Mouse (Mus musculus): Measurements from ENCODE around the gene Ackr2. TPM values are rescaled to one million over a fixed set of nuclear protein-coding genes. Genes with fewer than 3 reads are reported as not detected.

Ackr2 gene
- polyA plus RNA-seq, 1 experiment from 2014 or later = 2.2 TPM

DNA sequence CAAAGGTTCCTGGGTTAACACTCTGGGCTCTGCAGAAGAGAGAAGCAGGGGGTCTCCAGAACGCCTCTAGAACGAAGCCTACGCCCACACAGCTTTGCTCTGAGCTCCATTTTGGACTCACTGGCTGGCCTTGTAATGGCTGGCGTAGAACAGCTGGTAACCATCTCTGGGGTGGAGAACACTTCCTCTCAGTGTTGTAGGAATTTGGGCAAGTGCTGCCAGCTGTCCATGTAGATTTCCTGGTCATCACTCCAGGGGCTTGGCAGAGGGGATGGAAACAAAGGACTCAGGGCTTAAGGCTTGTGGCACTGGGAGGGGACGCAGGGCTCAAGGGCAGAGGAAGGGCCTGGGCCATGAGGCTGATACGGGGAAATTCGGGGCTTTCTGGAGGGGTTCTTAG, 3.7 kb upstream of the Ackr2 start:
- Histone ChIP-seq H3K27ac (no peak overlapping the region), H3K4me1 (replicated peaks) (no peaks in the 10 kb centered on the region), H3K36me3 (no peaks in the 10 kb centered on the region), H3K9me3 (no peaks in the 10 kb centered on the region), H3K4me3 (replicated peaks) (no peak overlapping the region), H3K4me2 (replicated peaks) (no peak overlapping the region), H3K9ac (replicated peaks) (no peak overlapping the region), H3K27me3 (no peaks in the 10 kb centered on the region)
- ATAC-seq = no peak
- WGBS = 73% methylated on average over 7 of the region's 7 CpGs

- Histone ChIP-seq H3K9me3 (no peaks in the 10 kb centered on the region), H3K36me3 (no peaks in the 10 kb centered on the region), H3K4me1 (replicated peaks) (no peaks in the 10 kb centered on the region), H3K27me3 (no peaks in the 10 kb centered on the region), H3K4me2 (replicated peaks) (no peak overlapping the region), H3K9ac (replicated peaks) (no peak overlapping the region), H3K4me3 (replicated peaks) (no peak overlapping the region), H3K27ac (no peak overlapping the region)
- WGBS = 81% methylated on average over 7 of the region's 7 CpGs
- no peak for ATAC-seq
Observed at GRCm38 (mm10) chr9:121895392-121895993, 2.7 kb upstream of the Ackr2 start.

DNA sequence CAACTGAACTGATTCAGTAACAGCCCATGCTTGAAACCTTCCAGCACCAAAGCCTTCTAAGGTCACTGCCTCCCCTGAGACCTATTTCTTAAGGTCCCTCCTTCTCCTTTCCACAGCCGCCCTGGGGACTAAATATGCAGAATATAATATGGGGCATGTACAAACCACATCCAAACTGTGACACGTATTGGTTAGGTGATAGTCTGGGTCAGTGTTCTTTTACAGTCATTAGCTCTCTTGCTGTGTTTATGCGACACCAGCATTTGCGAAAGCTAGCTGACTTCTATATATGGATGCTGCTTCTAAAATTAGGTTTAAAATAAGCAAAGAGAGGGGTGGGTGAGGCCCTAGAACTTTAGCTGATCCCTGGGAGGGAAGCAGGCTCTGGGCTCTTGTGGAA, 1.3 kb upstream of the Ackr2 start:
- WGBS = 94% methylated on average over 4 of the region's 4 CpGs
- Histone ChIP-seq H3K4me2 (replicated peaks) (no peak overlapping the region), H3K36me3 (no peaks in the 10 kb centered on the region), H3K27ac (no peak overlapping the region), H3K9ac (replicated peaks) (no peak overlapping the region), H3K4me3 (replicated peaks) (no peak overlapping the region), H3K4me1 (replicated peaks) (no peaks in the 10 kb centered on the region), H3K27me3 (no peaks in the 10 kb centered on the region), H3K9me3 (no peaks in the 10 kb centered on the region)
- ATAC-seq = no peak

DNA sequence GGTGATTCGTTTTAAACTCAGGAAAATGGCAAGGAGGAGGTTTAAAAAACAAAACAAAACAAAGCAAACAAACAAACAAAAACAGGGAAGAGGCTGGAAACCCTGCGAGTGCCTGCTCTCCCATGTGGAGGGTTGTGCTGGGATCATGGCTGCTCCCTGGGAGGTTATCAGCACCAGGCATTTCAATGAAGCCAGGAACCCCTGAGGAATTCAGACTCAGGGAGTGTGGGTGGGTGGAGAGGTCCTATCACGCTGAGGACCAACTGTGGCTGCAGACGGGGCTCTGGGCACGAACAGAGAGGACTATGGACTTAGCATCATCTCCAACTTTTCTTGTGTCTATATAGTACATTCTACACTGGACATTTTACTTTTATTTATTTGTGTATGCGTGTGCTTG, 1.2 kb downstream of the Ackr2 start:
- no peaks in the 10 kb centered on the region for H3K36me3 ChIP-seq
- H3K4me3 ChIP-seq (replicated peaks) = no peak overlapping the region
- H3K4me2 ChIP-seq (replicated peaks) = no peak overlapping the region
- no peak for ATAC-seq
- H3K4me1 ChIP-seq (replicated peaks) = no peaks in the 10 kb centered on the region
- no peaks in the 10 kb centered on the region for H3K9me3 ChIP-seq
- H3K9ac ChIP-seq (replicated peaks) = no peak overlapping the region
- H3K27me3 ChIP-seq = no peaks in the 10 kb centered on the region
- no peak overlapping the region for H3K27ac ChIP-seq
- WGBS = 73% methylated on average over 6 of the region's 6 CpGs

- H3K4me1 ChIP-seq (replicated peaks) = no peaks in the 10 kb centered on the region
- no peak overlapping the region for H3K9ac ChIP-seq (replicated peaks)
- 88% methylated on average over 5 of the region's 5 CpGs for whole genome bisulfite sequencing
- no peak overlapping the region for H3K27ac ChIP-seq
- no peaks in the 10 kb centered on the region for H3K36me3 ChIP-seq
- ATAC-seq = no peak
- no peak overlapping the region for H3K4me2 ChIP-seq (replicated peaks)
- H3K4me3 ChIP-seq (replicated peaks) = no peak overlapping the region
- no peaks in the 10 kb centered on the region for H3K27me3 ChIP-seq
- H3K9me3 ChIP-seq = no peaks in the 10 kb centered on the region
Observed at GRCm38 (mm10) chr9:121900282-121900855, 2.2 kb downstream of the Ackr2 start.

DNA sequence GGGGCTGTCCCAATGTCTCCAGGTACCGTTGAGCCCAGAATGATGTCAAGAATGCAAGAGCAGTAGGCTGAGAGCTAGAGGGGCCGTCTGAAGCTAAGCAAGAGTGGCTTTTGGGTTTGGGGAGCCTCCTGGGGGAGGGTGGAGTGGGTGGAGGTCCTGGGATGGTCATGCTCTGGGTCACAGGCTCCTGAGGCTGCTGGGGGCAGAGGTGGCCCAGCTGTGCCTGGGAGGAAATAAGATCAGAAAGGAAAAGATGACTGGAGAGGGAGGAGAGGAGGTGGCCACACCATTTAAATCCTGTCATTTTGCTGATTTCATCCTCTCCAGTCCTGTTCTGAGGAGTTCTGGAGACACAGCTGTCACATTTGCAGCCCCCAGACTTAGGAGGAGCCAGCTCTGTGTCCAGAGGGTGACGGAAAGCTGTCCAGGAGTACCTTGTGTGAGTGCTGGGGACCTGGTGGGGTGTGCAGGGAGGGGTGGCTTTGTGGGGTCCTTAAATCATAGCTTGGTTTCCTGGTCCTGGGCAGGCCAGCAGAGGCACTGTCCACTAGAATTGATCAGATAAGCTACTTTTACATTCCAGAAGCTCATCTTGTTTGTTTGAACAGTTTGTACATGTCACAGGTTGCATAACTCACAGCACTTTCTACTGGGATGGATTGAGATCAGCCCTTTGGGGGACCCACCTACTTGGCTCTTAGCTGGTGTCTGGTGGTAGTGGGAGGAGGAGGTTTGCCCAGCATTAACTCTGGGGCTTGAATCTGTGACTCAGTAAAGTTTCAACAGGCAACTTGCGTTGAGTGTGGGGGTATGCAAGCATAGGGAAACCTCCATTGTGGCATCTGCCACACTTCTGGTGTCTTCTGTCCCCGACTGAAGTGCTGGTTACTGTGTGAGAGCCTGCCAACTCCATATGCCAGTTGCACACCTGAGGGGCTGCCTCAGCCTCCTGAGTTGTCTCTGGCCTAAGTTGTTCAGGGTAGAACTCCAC, 3.9 kb downstream of the Ackr2 start:
- Histone ChIP-seq H3K27ac (no peak overlapping the region), H3K4me1 (replicated peaks) (no peaks in the 10 kb centered on the region), H3K4me2 (replicated peaks) (no peak overlapping the region), H3K27me3 (no peaks in the 10 kb centered on the region), H3K36me3 (no peaks in the 10 kb centered on the region), H3K9ac (replicated peaks) (no peak overlapping the region), H3K4me3 (replicated peaks) (no peak overlapping the region), H3K9me3 (no peaks in the 10 kb centered on the region)
- no peak for ATAC-seq
- 76% methylated on average over 5 of the region's 5 CpGs for WGBS

DNA sequence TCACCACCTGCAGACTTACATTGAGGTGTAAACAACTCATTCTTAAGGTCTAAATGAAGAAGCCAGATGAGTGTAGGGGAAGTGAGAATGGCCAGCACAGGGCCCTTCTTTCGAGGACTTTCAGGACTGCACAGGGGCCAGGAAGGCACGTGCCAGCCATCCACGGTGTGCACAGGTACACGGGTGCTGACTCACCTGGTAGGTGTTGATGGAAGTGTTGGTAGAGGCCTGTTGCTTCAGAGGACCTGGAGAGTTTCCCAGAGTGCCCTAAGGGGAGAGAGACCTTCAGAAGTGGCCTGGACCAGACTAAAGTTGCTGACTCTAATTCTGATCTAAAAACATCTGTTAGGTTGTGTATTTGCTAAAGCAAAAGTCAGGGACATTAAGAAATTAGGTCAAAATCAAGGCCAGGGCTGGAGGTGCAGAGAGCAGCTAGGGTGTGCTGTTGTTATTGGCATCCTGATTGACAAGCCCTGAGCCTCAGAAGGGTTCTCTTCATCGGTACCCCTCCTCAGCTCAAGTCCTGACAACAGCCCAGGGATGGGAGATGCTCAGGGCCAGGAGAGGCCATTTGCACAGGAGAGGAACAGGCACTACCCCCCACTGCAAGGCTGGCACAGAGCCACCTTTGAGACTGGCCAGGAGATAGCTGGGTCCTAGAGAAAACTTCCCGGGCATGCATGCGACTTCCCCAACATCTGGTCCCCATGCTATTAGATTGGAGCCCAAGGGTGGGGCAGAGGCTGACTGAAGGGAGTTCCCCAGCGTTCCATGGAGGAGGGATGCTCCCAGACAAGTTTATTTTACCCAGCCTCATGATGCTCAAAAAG, 5.5 kb downstream of the Ackr2 start:
- no peaks in the 10 kb centered on the region for H3K9me3 ChIP-seq
- no peaks in the 10 kb centered on the region for H3K36me3 ChIP-seq
- no peak overlapping the region for H3K4me3 ChIP-seq (replicated peaks)
- no peaks in the 10 kb centered on the region for H3K27me3 ChIP-seq
- H3K9ac ChIP-seq (replicated peaks) = no peak overlapping the region
- 77% methylated on average over 8 of the region's 8 CpGs for WGBS
- H3K4me1 ChIP-seq (replicated peaks) = no peaks in the 10 kb centered on the region
- H3K27ac ChIP-seq = no peak overlapping the region
- H3K4me2 ChIP-seq (replicated peaks) = no peak overlapping the region
- no peak for ATAC-seq

GRCm38 (mm10) chr9:121904319-121904718, 6.2 kb downstream of the Ackr2 start:
- Histone ChIP-seq H3K4me1 (replicated peaks) (no peaks in the 10 kb centered on the region), H3K9ac (replicated peaks) (no peak overlapping the region), H3K4me2 (replicated peaks) (no peak overlapping the region), H3K9me3 (no peaks in the 10 kb centered on the region), H3K27ac (no peak overlapping the region), H3K27me3 (no peaks in the 10 kb centered on the region), H3K36me3 (no peaks in the 10 kb centered on the region), H3K4me3 (replicated peaks) (no peak overlapping the region)
- ATAC-seq = no peak
- 93% methylated on average over 4 of the region's 4 CpGs for WGBS

- Histone ChIP-seq H3K9me3 (no peaks in the 10 kb centered on the region), H3K27ac (no peak overlapping the region), H3K36me3 (no peaks in the 10 kb centered on the region), H3K4me1 (replicated peaks) (no peaks in the 10 kb centered on the region), H3K4me3 (replicated peaks) (no peak overlapping the region), H3K27me3 (no peaks in the 10 kb centered on the region), H3K4me2 (replicated peaks) (no peak overlapping the region), H3K9ac (replicated peaks) (no peak overlapping the region)
- 90% methylated on average over 7 of the region's 7 CpGs for WGBS
- no peak for ATAC-seq
Observed at GRCm38 (mm10) chr9:121904946-121905345, 6.8 kb downstream of the Ackr2 start.

- WGBS = 81% methylated on average over 4 of the region's 4 CpGs
- H3K36me3 ChIP-seq = no peaks in the 10 kb centered on the region
- H3K27ac ChIP-seq = no peak overlapping the region
- H3K9ac ChIP-seq (replicated peaks) = no peak overlapping the region
- no peak overlapping the region for H3K4me2 ChIP-seq (replicated peaks)
- H3K9me3 ChIP-seq = no peaks in the 10 kb centered on the region
- no peaks in the 10 kb centered on the region for H3K4me1 ChIP-seq (replicated peaks)
- H3K27me3 ChIP-seq = no peaks in the 10 kb centered on the region
- H3K4me3 ChIP-seq (replicated peaks) = no peak overlapping the region
- ATAC-seq = no peak
Observed at GRCm38 (mm10) chr9:121905556-121906185, 7.5 kb downstream of the Ackr2 start.

- Histone ChIP-seq H3K4me1 (replicated peaks) (no peaks in the 10 kb centered on the region), H3K27ac (no peak overlapping the region), H3K4me2 (replicated peaks) (no peak overlapping the region), H3K9ac (replicated peaks) (no peak overlapping the region), H3K36me3 (no peaks in the 10 kb centered on the region), H3K9me3 (no peaks in the 10 kb centered on the region), H3K4me3 (replicated peaks) (no peak overlapping the region), H3K27me3 (no peaks in the 10 kb centered on the region)
- ATAC-seq = no peak
- whole genome bisulfite sequencing = 88% methylated on average over 5 of the region's 5 CpGs
Observed at GRCm38 (mm10) chr9:121906456-121906855, 8.3 kb downstream of the Ackr2 start.

All from midbrain, embryonic 13.5 days (tissue).